Mouse (Mus musculus): ENCODE measurements around the gene Fam174b.

Gene Fam174b

GRCm38 (mm10) chr7:73753598-73753997, 13.5 kb downstream of the Fam174b start:
- no peak for DNase-seq

GRCm38 (mm10) chr7:73755377-73756110, 15.4 kb downstream of the Fam174b start:
- DNase-seq, result no peak

- no peak for DNase-seq
These were observed 21.6 kb downstream of the Fam174b start for GRCm38 (mm10) chr7:73761691-73762189.

- DNase-seq, result no peak
These were observed 24.6 kb downstream of the Fam174b start for GRCm38 (mm10) chr7:73764679-73765078.

- DNase-seq, result peak; percentile 67
These were observed 25.2 kb downstream of the Fam174b start for GRCm38 (mm10) chr7:73765186-73765903.

- DNase-seq, result no peak
These were observed 29.1 kb downstream of the Fam174b start for GRCm38 (mm10) chr7:73769224-73769623.

- peak; percentile 40 for DNase-seq
These were observed 31.5 kb downstream of the Fam174b start for GRCm38 (mm10) chr7:73771384-73772274.

GRCm38 (mm10) chr7:73772275-73772765, 32.2 kb downstream of the Fam174b start:
- DNase-seq, result peak; percentile 55

- DNase-seq, result no peak
These were observed 34.7 kb downstream of the Fam174b start for GRCm38 (mm10) chr7:73774781-73775180.

- DNase-seq, result no peak
These were observed 37.7 kb downstream of the Fam174b start for GRCm38 (mm10) chr7:73777777-73778176.

- no peak for DNase-seq
These were observed 44.8 kb downstream of the Fam174b start for GRCm38 (mm10) chr7:73784736-73785428.

GRCm38 (mm10) chr7:73785815-73786214, 45.7 kb downstream of the Fam174b start:
- no peak for DNase-seq

- no peak for DNase-seq
These were observed 47.4 kb downstream of the Fam174b start for GRCm38 (mm10) chr7:73787513-73787912.

- no peak for DNase-seq
These were observed 51.0 kb downstream of the Fam174b start for GRCm38 (mm10) chr7:73791096-73791495.

- DNase-seq, result no peak
These were observed 52.1 kb downstream of the Fam174b start for GRCm38 (mm10) chr7:73792155-73792554.

- no peak for DNase-seq
These were observed 52.5 kb downstream of the Fam174b start for GRCm38 (mm10) chr7:73792641-73793040.

GRCm38 (mm10) chr7:73809261-73809660, 69.2 kb downstream of the Fam174b start:
- no peak for DNase-seq

GRCm38 (mm10) chr7:73811439-73811838, 71.3 kb downstream of the Fam174b start:
- DNase-seq, result no peak

- no peak for DNase-seq
These were observed 72.1 kb downstream of the Fam174b start for GRCm38 (mm10) chr7:73812176-73812575.

- DNase-seq, result no peak
These were observed 73.8 kb downstream of the Fam174b start for GRCm38 (mm10) chr7:73813887-73814286.

GRCm38 (mm10) chr7:73814454-73814853, 74.4 kb downstream of the Fam174b start:
- no peak for DNase-seq

Data from liver (tissue).